Mouse (Mus musculus): ENCODE results near the gene 8030474K03Rik. TPM values are rescaled to one million over a fixed set of nuclear protein-coding genes. Genes with fewer than 3 reads are reported as not detected.
A peak's percentile ranks its signal among the peaks of the same experiment; 100 is the strongest.
"Not testable (repeated sequence)": the region's sequence is repeated elsewhere in the genome, so short reads cannot be mapped to it uniquely, and the experiment has no call there.

8030474K03Rik gene
- total RNA-seq (2021) = not detected
- long read RNA-seq = 0 reads

GRCm38 (mm10) chrX:101794342-101794741 is at the start of gene 8030474K03Rik, which contains the start of gene Gm4779:
TSS of gene 8030474K03Rik (plus strand) at chrX:101794656.
TSS of gene Gm4779 (minus strand) at chrX:101794423.
- DNase-seq (ENCODE audit: low spot score in 2 of 2) = no peak

GRCm38 (mm10) chrX:101750144-101750543 is 44.3 kb upstream of the 8030474K03Rik start:
- no peak for DNase-seq (ENCODE audit: low spot score in 2 of 2)

GRCm38 (mm10) chrX:101754478-101754877 is 40.0 kb upstream of the 8030474K03Rik start:
- DNase-seq (ENCODE audit: low spot score in 2 of 2) = peak; percentile 42 to 53

- DNase-seq (ENCODE audit: low spot score in 2 of 2) = no peak
Measured at GRCm38 (mm10) chrX:101764621-101765020, 29.8 kb upstream of the 8030474K03Rik start.

DNA sequence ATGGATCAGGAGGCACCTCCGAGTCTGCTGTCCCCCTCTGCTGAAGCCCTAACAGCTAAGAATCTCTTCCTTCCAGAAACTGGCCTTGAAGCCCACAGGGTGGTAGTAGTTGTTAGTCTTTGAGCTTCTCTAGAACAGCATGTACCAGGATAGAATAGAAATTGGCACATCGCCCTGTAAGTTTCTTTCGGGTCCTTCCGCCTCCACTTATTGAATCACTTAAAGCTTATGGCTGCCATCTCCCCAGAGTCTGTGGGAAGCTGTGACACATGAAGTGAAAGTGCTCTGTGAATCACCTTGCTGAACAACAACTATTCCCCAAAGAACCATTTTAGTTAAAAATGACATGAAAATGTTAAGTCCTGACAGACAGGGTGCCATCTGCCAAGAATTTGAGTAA is 29.3 kb upstream of the 8030474K03Rik start:
- DNase-seq (ENCODE audit: low spot score in 2 of 2) = no peak

- DNase-seq (ENCODE audit: low spot score in 2 of 2) = no peak
Measured at GRCm38 (mm10) chrX:101767280-101767679, 27.2 kb upstream of the 8030474K03Rik start.

DNA sequence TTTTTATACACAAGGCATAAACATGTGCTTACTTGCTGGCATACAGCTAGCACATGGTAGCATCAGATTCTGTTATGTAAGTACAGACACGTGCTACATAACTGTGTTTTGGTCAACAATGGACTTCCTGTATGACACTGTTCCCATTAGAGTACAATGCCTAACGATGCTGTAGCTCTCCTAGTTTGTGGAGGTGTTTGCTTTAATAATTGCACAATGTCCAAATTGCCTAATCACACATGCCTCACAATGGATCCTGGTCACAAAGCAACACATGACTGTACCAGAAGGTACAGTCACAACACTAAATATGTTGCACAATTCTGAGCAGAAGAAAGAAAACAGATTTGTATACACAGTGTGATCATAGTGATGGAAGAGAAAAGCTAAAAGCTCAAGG is 25.0 kb upstream of the 8030474K03Rik start:
- no peak for DNase-seq (ENCODE audit: low spot score in 2 of 2)

DNA sequence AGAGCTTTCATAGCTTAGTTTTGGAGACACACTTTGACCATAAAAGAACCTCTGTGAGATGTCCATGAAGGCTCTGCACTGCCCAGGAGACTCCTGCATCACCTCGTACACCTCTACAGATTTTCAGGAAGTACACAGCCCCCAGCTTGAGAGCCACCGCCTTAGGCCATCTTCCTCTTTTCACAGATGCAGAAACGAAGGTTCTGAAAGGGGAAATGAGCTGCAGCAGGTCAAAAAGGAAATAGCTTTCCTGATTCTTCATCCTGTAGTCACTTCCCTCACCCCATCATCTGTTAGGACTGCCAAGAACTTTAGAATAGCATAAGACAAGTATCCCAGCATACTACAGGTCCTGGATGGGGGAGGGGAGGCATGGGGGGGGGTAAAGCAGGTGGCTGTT is 24.1 kb upstream of the 8030474K03Rik start:
- DNase-seq (ENCODE audit: low spot score in 2 of 2) = no peak

DNA sequence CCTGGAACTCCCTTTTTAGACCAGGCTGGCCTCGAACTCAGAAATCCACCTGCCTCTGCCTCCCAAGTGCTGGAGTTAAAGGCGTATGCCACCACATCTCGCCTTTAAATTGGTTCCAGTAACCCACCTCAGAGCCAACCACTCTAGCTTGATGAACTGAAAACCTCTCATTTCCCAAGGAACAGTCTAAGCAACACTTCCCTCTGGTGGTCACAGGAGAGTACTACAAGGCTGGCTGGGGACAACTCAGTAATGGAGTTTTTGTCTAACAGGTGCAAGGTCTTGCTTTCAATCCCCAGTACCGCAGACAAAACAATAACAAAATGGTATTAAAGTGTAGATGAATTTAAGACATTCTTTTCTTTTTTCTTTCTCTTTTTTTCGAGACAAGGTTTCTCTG is 22.4 kb upstream of the 8030474K03Rik start:
- peak; percentile 67 to 69 for DNase-seq (ENCODE audit: low spot score in 2 of 2)

DNA sequence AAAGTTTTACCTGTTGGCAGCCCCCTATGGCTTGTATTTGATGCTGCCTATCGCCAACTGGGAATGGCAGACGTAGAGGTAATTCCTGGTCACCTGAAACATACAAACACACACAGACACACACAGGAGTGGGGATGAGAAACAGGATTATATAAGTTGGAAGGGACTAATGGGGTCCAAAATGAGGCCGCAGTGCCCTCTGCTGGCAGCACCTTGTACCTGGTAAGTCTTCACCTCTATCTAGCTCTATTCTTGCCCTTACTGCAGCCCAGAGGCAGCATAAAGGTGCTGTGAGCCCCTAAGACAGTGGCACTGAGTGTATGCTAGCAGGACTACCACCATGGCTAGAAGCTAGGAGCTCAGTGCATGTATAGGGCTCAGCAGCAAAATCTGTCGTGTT is 2.9 kb upstream of the 8030474K03Rik start:
- peak; percentile 40 to 58 for DNase-seq (ENCODE audit: low spot score in 2 of 2)

DNA sequence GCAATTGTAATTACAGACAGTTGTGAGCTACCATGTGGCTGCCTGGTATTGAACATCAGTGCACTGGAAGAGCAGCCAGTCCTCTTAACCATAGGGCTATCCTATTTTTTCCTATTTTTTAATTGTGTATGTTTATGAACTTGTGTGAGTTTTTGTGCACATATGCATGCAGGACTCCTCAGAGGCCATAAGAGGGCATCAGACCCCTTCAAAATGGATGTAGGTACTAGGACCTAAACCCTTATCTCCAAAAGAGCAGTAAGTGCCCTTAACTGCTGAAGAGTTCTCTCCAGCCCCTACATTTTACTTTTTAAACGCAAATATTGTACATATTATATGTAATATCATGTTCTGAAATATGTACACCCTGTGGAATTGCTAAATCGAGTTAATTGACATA is 11.1 kb downstream of the 8030474K03Rik start:
- no peak for DNase-seq (ENCODE audit: low spot score in 2 of 2)

DNA sequence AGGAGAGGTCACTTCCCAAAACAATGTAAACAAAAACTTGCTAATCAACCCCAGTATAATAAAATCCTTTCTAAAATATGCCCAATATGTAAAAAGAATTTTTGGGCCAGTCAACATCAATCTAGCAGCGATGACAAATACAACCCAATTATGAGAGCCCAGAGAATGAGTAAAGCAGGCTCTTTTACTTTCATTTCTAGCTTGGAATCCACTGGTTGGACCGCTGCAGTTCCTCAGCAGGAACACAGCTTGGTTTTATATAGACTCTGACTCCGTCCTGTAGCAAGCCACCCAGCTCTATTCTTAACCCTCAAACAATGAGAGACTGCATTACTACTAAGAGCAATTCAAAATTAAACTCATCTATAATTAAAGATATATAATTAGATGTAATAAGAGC is 17.3 kb downstream of the 8030474K03Rik start:
- DNase-seq (ENCODE audit: low spot score in 2 of 2) = no peak

GRCm38 (mm10) chrX:101819163-101819562 is 24.7 kb downstream of the 8030474K03Rik start:
- peak in 1 of 2 experiments; percentile 24 for DNase-seq (ENCODE audit: low spot score in 2 of 2)

GRCm38 (mm10) chrX:101819980-101820379 is 25.5 kb downstream of the 8030474K03Rik start:
- DNase-seq (ENCODE audit: low spot score in 2 of 2) = not testable (repeated sequence)

DNA sequence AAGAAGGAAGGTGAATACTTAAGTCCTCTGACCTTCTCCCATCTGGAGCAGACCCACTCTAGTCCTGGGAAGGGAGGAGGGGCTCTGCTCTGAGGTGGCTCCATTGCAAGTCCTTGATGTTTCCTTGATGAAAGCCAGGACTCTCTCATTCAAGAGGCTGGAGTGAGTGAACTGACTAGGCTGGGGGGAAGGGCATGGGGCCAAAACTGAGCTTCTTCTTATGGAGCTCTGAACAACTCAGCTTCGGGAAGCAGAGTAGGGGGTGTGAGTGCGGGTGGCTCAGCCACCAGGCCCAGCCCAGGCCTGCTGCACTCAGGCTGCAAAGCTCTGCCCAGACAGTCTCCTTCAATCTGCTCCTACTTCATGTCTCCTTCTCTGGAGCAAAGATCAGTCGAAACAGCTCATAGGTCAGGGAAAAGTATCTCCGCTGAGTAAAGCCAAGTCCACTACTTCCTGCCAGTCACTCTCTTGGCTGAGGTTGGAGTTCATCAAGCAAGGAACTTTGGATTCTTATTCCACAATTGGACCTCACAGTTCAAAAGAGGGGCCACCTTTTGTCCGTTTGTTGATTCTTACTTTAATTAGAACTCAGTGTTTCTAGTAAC is 52.8 kb downstream of the 8030474K03Rik start:
- no peak for DNase-seq (ENCODE audit: low spot score in 2 of 2)

Other genes starting within 250 kb of the 8030474K03Rik start
- gene Ogt, start 154.6 kb upstream of the 8030474K03Rik start, total RNA-seq (2021) = 100 to 1,000 TPM; 173 to 179 TPM
- under 1 TPM in 1 of 2 experiments, not detected in 1; 0.27 TPM for gene Cxcr3, start 60.4 kb upstream of the 8030474K03Rik start, total RNA-seq (2021)
- not detected for gene Gm4779, start 233 bp upstream of the 8030474K03Rik start, total RNA-seq (2021)
- gene Nhsl2, start 54.7 kb downstream of the 8030474K03Rik start, total RNA-seq (2021) = 10 to 100 TPM; 21.5 to 21.9 TPM

Measured in layer of hippocampus, postnatal 10 days (tissue).